Mouse (Mus musculus) layer of hippocampus, postnatal 36 days (tissue): ENCODE measurements at regions not wholly inside any gene's neighbourhood (a gene's known extent, or its start where the extent isn't known, plus 50 kb on each side); places are given as distances from the start of the nearest gene placed in this dataset.

Experiments
- DNase-seq, 2 experiments: peaks; one replicate each; pipeline ENCODE4 v3.0.0; 2022

DNA sequence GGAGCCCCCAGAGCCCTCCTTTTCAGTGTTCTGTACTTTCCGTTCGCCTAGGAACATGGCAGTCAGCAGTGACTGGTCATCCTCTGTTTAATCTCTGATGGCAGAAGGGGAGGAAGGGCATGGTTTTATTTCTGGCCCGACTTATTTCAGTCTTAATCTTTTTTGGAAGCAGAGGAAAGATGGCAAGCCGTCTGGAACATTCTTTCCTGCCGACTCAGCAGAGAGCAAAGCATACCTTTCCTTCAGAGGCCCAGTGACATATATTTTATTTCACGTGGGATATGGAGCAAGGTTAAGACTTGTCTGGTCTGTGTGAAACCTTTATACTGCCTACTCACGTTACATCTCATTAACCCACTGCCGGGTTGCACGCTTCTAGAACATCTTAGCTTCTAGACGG, 158.1 kb downstream of the Dyrk2 start:
- DNase-seq: no peak

DNA sequence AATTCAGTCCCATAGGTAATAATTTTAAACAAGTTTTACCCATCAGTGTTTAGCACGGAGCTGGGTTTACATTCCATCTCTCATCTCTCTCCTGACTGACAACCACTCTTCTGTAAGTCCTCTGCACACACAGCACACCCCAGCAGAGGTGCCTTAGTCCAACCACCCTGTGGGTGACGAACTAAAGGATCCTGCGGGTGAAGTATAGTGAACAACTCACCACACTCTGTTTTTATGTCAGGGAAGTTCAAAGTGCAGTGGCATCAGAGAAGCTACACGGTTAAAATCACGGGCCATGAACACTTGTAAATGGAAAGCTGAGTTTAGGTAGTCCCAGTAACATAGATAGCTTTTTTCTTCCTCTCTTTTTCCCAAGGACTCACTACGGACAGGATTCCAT, 157.1 kb downstream of the Dyrk2 start:
- no peak for DNase-seq

DNA sequence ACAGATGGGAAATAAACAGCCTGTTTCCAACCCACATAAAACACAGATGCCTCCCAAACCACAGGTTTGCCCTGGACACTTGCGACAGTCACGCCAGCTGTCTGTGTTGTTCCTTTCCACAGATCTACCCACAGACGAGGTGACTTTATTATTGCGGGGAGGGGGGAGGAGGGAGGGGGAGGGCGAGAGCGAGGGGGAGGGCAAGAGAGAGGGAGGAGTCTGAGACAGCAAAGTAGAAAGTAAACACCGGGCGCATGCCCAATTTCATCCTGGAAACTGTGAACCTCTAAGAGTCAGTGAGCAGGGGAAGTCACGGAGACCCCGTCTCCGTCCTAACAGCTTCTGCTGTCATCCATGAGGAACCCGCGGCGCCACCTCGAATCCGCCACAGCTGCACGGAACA, 155.8 kb downstream of the Dyrk2 start:
- peak in 1 of 2 experiments; percentile 21 for DNase-seq

DNA sequence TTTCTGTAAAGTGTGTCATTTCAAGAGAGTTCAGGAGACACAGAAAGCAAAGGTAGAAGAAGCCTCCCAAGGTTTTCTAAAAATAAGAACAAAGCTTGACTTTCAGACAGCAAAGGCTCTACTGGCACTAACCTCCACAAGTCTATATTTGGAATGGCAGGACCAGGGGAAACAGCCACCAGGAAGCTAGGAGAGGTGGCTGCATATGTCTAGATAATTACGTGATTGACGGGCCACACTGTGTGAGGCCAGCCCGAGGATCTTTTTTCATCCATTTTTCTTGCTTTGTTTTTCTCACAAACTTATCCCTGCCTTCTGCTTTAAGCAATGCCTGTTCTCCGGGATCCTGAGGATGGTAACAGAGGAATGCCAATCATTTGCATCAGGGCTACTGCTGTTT, 155.4 kb downstream of the Dyrk2 start:
- DNase-seq: no peak

DNA sequence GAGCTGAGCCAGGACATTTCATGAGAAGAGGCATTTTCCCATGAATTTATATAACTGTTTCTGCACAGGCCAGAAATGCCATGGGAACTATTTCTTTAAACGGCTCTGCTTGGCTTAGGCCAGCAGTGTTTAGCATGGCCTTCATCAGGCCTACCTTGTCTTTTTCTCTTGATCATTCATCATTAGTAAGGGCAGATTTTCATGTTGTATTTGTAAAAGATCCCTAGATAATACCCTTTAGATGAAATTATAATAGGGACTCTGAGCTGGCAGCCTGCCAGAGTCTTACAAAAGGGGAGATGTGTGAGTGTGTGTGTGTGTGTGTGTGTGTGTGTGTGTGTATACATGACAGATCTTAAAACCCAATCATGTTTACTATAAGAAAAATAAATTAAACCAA, 149.4 kb downstream of the Dyrk2 start:
- no peak for DNase-seq

DNA sequence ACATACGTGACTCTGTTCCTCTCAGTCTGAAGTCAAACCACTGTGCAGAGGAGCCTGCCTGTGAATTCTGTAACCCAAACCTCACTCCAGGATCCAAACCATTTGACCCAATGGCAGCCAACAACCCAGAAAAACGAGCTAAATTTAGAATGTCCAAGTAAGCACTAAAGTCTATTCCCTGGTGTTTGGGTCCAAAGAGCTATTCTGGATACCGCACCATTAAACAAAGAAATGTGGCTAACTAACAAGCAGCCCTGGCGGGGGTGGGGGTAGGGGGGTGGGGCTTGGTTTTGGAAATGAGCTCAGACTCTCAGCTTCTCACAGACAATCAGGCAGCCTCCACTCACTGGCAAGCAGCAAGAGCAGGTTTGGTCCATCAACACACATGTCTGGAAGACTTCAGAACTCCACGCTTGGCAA, 147.9 kb downstream of the Dyrk2 start:
- no peak for DNase-seq

DNA sequence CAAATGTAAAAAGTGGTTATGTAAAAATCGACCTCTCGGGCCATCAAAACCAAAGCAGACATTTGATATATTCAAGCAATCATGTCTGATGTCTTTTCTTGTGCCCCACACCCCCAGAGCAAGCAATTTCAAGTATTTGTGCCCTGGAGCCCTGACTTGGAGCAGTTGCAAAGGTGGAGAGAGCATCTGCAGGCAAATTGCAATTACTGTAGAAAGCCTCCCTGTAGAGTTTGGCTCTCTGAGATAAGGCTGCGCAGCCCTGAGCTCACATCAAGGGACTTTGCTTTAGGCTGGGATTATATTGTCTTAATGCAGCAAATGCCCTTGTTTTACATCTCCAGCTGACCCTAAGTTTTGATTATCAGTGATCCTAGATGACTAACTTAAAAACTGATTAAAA, 147.3 kb downstream of the Dyrk2 start:
- DNase-seq: no peak

DNA sequence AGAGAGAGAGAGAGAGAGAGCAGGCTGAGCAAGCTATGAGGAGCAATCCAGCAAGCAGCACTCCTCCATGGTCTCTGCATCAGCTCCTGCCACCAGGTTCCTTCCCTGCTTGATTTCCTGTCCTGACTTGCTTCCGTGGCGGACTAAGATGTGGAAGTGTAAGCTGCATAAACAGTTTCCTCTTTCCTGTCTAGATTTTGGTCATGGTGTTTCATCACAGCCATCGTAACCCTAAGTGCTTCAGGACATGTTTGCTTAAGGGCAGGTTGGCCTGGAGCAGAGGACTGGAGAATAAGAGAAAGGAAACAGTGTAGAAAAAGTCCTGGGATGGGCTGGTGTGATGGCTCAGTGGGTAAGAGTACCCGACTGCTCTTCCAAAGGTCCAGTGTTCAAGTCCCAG, 133.9 kb downstream of the Dyrk2 start:
- no peak for DNase-seq

DNA sequence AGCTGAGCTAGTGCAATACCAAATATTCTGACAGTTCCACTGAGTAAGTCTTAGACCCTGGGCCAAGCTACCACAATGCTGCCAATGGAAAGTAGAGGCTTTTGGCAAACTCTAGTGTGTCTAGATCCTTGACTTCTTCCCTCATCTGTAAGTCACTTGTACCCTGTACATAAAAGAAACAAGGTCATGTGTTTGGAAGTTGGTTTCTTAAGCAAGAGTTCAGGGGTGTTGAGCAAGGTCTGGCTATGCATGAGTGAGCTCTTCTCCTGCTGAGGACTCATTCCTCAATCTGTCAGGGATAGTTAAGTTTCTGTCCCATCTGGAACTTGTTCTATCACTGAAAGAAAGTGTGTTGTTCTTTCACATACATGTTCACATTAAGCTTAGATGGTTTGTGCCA, 132.9 kb downstream of the Dyrk2 start:
- no peak for DNase-seq

DNA sequence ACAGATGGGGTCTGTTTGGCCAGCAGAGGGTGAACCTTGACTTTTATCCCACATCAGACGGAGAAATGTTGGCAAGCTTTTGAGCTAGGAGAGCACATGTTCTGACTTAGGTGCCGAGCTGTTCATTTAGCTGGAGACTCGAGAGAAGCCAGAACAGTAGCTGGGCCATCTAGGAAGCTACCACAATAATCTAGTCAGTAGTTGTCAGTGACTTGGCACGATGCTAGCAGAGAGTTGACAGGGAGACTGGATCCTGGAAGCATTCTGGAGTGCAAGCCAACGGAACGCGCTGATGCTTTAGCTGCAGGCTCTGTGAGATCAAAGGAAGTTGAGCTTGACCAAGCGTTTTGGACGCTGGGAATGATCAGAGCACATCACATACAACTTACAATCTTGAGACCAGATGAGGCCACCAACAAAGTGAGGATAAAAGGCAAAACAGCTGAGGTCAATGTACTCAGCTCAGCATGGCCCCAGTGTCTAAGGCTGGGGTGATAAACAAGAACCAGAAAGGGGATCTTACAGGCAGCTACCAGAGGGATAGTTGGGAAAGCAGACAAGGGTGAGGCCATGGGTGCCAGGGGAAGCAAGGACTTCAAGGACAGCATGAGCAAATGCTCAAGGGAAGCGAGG, 130.0 kb downstream of the Dyrk2 start:
- no peak for DNase-seq

DNA sequence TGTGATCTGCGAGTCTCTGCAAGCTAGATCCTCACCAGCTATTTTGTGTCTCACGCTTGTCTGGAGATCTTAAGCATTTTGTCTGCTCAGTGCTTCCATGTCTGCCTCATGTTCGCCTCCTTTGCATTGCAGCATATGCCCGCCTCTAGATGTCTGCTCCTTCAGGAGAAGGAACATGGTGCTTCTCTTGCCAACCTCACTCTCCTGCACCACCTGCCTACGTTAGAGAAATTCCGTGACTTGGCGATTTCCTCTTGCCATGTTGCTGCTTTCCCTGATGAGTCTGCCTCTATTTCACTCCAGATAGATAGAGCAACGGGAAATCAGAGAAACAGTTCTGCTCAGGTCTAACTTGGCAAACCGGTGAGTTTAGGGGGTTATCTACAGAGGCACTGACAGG, 126.2 kb downstream of the Dyrk2 start:
- DNase-seq: no peak

DNA sequence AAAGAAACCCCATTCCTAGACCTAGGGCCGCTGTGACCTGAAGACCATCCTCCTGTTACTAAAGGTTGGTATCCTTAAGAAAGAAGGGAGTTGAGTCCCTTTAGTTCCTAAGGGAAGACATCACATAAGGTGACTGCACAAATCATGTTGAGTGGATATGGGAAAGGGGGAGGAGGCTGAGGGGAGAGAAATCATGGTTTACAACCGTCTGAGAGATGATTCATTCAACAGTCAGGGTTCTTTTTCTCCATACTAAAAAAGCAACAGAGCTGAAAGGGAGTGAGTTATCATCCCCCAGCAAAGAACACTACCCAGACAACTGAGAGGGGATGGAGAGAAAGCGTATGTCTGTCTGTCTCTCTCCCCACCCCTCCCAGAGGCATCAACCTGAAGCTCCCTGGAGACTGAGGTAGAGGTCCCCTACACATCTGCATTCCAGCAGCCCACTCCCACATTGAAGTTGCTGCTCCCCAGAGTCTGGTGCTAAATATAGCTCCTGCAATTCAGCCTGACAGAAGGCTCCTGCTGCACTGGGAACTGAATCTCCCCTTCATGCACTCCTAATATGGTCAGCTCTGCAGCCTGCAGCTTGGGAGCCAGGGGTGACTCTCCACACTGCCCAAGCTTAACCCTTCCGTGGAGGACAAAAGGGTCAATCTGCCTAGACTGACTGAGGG, 123.2 kb downstream of the Dyrk2 start:
- peak; percentile 38 to 39 for DNase-seq

DNA sequence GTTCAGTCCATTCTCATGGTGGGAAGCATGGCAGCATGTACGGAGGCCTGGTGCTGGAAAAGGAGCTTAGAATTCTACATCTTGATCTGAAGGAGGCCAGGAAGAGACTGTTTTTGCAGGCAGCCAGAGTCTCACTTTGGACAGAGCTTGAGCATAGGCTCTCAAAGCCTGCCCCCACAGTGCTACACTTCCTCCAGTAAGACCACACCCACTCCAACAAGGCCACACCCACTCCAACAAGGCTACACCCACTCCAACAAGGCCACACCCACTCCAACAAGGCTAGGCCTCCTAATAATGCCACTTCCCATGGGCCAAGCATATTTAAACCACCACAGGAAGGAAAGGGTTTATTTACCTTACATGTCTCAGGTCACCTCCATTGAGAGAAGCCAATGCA, 121.0 kb downstream of the Dyrk2 start:
- no peak for DNase-seq

DNA sequence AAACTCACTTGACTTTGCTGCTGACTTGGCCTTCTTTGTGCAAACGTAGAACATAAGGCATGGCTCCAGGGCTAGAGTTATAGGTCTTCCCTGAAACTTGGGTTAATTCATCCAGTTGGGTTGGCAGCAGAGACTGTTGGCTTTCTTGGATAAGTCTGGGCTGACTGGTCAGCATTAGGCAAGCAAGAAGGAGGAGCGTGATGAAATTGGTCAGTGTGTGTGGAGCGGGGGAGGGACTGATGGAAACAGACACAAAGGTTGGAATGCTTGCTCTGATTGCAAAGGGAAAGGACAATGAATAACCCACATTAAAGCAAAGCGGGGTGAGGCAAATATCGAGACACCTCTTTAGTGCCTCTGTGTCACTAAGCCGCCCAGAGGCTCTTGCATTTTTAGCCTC, 120.3 kb downstream of the Dyrk2 start:
- no peak for DNase-seq

DNA sequence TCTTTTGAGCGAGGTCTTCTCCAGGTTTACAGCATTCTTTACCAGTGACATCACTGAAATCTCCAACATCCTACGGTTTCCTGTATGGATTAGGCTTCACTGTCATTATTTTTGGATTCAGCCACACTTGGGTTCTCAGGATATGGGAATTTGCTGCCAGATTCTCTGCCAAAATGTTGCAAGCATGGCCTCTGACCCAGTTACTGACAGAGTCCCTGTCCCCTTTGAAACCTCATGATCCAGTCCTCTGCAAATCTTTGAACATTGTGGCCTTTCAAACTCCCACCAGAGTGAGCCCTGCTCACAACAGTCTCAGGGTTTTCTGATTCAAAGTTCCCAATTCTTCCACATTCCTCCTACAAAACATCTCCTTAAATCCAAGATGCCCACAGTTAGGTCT, 118.9 kb downstream of the Dyrk2 start:
- DNase-seq: no peak

DNA sequence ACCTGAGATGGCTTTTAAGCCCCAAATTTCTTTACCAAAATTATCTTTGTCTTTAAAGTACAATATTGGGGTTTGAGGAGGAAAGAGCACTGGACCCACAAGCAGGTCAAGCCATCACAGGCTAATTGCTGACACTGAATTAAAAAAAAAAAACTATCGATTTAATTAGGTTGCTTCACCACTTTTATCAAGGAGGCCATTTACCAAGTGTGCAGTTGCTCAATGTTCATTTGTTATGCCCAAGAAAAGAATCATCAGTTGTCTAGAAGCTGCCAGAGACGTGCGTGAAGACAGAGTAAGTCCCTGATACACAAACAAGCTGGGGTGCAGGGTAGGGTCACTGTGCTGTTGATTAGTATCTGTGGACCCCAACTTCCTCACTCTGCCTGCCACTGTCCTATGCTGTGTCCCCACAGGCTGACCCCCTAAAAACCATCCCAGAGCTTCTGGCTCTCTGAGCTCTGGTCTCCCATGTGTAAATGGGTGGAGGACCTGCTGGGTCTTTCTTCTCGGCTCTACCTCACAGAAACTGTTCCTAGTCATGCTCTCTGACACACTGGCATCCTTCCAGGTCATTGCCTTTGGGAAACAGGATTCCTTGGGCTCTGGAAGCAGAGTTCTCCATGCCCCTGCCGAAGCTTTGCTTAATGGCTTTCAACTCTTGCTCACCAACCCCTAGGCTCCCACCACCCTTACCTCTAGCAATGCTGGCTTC, 116.8 kb downstream of the Dyrk2 start:
- DNase-seq: no peak

DNA sequence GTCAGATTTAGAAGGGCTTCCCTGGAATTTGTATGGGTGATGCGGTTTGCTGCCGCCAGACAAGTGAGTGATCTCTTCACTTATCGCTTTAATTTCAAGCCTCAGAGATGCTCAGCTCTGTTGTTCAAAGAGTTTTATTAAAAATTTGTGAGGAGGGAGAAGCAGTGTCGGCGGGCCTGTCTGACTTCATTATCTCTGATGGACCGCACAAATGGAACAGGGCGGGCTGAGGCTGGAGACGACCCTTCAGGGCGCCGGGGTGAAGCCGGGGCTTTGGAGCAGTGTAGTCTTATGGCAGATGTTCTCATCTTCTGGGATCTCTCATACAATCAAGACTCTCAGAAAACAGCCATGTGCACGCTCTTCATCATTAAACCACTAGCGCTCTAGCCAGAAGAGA, 115.2 kb downstream of the Dyrk2 start:
- DNase-seq: no peak

DNA sequence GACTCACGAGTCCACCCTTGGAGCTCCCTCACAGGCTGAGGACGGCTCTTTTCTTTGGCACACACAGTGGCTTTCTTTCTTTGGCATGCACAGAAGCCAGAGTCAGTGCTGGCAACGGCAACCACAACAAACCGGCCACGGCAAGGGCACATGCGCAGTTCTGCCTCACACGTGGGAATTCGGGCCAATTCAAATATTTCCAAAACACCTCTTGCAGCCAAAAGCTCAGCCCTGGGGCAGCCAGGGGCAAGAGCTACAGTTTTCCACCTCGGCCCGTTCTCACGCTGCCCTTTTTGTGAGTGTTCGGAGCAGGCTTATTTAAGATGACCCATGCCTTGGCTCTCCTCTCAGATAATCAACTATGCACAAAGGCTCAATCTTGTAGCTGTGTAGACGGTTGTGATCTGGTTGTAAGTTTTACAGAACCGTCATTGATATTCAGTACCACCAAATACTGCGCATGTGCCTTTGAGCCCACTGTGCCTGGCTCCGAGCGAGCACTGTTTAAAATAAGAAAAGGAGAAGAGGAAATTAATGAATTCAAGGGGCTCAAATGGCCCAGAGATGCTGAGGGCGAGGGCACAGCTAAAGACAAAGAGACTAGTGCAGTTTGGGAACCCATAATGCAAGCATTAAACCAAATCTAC, 111.1 kb downstream of the Dyrk2 start:
- peak in 1 of 2 experiments; percentile 17 for DNase-seq

DNA sequence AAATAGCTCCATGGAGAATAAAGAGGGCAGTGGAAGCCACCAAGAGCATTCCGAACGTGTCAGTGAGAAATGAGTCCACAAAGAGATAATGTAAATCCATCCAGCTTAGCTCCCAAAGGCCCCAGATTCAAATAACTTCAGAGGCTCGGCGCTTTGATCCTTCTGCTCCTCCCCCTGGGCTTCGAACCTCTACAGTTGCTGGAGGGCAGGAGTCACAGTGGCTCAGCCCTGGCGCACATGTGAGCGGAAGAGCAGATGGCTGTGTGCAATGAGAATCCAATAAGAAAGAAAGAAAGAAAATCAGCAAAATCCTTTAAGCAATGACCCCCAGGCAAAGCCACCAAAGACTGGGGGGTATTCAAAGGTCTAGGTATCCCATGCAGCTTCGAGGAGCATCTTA, 109.6 kb downstream of the Dyrk2 start:
- DNase-seq: no peak

DNA sequence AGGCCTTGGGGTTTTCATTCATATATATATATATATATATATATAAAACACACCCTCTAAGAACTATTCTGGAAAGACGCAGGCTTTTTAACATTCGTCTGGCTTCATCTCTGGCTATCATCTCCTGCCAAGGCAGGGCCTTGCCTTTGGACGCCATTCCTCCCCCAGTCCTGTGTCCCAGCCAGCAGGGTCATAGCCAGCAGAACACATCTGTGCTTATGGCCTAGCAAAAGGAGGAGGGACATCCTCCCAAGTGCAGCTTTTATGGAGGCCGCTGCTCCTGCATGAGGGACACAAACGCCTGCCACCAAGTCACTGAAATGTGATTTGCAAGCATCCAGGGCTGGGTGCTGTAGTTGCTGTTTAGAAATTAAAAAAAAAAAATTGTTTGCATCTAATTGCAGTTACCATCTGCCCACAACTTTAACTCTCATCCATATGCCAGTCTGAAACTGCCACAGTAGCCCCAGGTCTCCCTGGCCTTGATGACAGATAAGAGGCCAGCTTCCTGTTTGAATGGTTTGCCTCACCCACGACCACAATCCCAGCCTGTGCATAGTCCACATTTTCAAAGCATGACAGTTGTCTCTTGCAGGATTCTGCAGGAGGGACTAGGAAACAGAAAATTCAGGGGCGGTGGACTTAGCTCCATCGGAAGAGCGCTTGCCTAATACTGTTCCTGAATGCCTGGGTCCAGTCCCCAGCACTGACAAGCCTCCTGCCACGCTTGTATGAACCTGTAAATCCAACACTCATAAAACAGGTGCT, 108.7 kb downstream of the Dyrk2 start:
- DNase-seq: no peak

DNA sequence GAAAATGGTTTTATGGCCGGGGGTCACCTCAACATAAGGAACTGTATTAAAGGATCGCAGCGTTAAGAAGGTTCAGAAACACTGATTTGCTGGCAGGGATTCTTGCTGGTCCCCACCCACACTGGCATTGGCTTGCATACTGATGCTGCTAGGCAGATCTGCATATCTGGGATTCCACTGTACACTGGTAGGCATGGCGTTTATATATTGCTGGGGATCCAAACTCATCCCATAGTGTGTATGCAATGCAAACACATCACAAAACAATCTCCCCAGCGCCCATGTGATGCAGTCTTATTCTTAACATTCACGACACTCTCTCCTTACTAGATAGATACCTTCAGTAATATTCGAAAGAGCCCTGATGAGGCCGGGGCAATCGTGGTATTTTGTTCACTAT, 105.0 kb downstream of the Dyrk2 start:
- no peak for DNase-seq

DNA sequence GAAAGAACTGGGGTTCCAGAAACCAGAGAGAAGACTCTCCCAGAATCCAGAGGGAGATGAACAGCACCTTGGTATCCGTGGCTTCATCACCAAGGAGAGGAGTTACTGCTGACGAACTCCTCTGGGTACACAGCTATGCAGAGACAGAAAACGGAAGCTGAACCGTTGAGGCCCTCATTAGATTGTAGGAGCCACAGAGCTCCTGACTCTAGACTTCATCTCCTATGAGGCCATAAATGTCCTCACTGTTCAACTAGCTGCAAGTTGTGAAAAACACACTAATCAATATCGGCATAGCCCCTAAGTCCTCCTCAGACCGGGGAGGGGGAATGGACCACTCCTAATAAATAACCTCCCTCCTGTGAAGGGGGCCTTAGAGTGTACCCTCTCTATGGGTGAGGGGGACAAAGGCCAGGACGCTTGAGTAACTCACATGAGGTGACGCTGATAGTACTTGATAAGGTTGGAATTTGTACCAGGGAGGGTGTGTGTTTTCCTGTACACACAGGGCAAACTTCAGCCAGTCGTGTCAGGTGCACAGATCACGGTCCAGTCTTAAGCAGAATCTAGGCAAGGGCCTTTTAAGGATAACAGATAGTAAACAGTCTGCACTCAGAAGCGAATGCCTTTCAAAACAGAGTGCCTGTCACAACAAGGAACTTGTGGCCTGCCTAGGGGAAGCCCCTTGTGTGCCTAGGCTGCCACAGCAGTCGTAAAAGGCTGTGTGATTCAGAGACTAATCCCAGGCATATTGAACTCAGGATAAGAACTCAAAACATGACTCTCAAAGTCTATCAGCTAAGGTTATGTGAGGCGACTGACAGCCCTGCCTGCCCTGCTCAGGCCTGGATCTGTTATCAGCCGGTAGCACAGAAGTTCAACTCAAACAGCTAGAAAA, 104.2 kb downstream of the Dyrk2 start:
- DNase-seq: no peak
